Mouse (Mus musculus) kidney, embryonic 15.5 days (tissue): ENCODE measurements around the gene E130218I03Rik. TPM values are rescaled to one million over a fixed set of nuclear protein-coding genes. Genes with fewer than 3 reads are reported as not detected.
A peak's percentile ranks its signal among the peaks of the same experiment; 100 is the strongest.
"Not testable (repeated sequence)": the region's sequence is repeated elsewhere in the genome, so short reads cannot be mapped to it uniquely, and the experiment has no call there.

ENCODE experiments used
- ATAC-seq: fragments of 200-750 bp; cut with Nextera tagmentation; replicated peaks from 2 replicates; pipeline ENCODE4 v1.8.0; 2017; ENCODE audit warnings: moderate TSS enrichment; ENCODE audit not compliant: low FRiP score
- H3K27ac ChIP-seq: fragments of 300-500 bp; sonication (generic); 2 replicates; pipeline ENCODE4 v1.5.1; 2015; ENCODE audit warnings: mild to moderate bottlenecking, inconsistent platforms
- H3K27me3 ChIP-seq: fragments of 300-500 bp; sonication (generic); 2 replicates; pipeline ENCODE4 v1.6.1; 2015; ENCODE audit warnings: inconsistent platforms
- H3K36me3 ChIP-seq: fragments of 300-500 bp; sonication (generic); 2 replicates; pipeline ENCODE4 v1.6.1; 2015; ENCODE audit warnings: inconsistent platforms
- H3K4me1 ChIP-seq: fragments of 300-500 bp; sonication (generic); 2 replicates; pipeline ENCODE4 v1.6.1; 2015; ENCODE audit warnings: inconsistent platforms
- H3K4me2 ChIP-seq: fragments of 300-500 bp; sonication (generic); 2 replicates; pipeline ENCODE4 v1.6.1; 2015; ENCODE audit warnings: moderate library complexity, mild to moderate bottlenecking, inconsistent platforms
- H3K4me3 ChIP-seq: fragments of 300-500 bp; sonication (generic); replicated peaks from 2 replicates; pipeline ENCODE4 v1.5.1; 2015; ENCODE audit warnings: mild to moderate bottlenecking, inconsistent platforms
- H3K9ac ChIP-seq: fragments of 300-500 bp; sonication (generic); 2 replicates; pipeline ENCODE4 v1.6.1; 2015; ENCODE audit warnings: mild to moderate bottlenecking, inconsistent platforms
- H3K9me3 ChIP-seq: fragments of 300-500 bp; sonication (generic); replicated peaks from 2 replicates; pipeline ENCODE4 v1.6.1; 2016; ENCODE audit warnings: inconsistent platforms
- WGBS: fragments of 180-500 bp; shearing (Covaris S2); methylation state at CpG from one replicate; pipeline ENCODE4 v1.1.7; 2015; ENCODE audit warnings: mixed read lengths; 5-methylcytosine and 5-hydroxymethylcytosine counted together
- polyA plus RNA-seq: library from polyadenylated mRNA; unstranded; fragments of >200 nt; fragmentation: Nextera tagmentation; extraction: Ambion mirVana; gene quantifications from 2 replicates; pipeline ENCODE4 v1.2.1, GENCODE M21; 2015

Gene E130218I03Rik
- polyA plus RNA-seq, 1 experiment from 2014 or later, result 0.26 TPM

DNA sequence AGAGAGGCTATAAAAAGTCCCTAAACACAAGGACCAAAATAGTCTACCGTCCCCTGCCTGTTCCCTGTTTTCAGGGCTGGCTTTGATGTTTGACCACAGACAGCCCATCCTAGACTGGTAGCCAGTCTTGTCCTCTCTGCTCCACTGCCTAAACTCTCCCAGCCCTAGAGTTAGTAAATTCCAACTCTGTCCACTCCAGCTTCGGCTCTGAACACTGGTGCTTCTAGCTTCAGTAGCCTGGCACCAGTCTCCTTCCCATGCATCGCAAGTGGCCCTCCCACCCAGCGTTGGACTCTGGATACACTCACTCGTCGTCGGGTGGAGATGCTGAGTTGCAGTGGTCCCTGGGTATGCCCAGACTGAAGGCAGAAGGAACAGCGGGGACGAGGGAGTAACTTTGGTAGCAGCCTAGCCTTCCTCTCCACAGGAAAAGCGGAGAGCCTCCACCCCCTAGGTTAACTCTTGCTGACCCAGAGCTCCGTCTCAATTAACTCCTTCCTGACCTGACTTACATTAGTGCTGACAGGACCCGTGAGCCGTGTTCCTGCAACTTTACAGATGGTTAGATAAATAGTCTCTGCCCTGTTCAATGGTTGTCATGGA, 10.4 kb downstream of the E130218I03Rik start, which contains the start of gene Grrp1:
TSS of gene Grrp1 (minus strand) at position 385 of the 603 bp plus-strand sequence.
- Histone ChIP-seq H3K27ac (peak within 1 kb of the TSS; percentile 61), H3K4me3 (peak within 1 kb of the TSS; percentile 47), H3K9ac (peak within 1 kb of the TSS; percentile 30), H3K4me2 (peak within 1 kb of the TSS; percentile 86), H3K4me1 (peaks cover 91% of the 10 kb centered on the region), H3K27me3 (peaks cover 64% of the 10 kb centered on the region), H3K36me3 (no peaks in the 10 kb centered on the region), H3K9me3 (no peaks in the 10 kb centered on the region)
- ATAC-seq, result no peak
- 2% methylated on average over 13 of the region's 13 CpGs for WGBS

- no peak overlapping the region for H3K4me3 ChIP-seq
- H3K27ac ChIP-seq, result no peak overlapping the region
- 55% methylated on average over 3 of the region's 3 CpGs for WGBS
- no peaks in the 10 kb centered on the region for H3K36me3 ChIP-seq
- H3K27me3 ChIP-seq, result peaks cover 54% of the 10 kb centered on the region
- H3K4me2 ChIP-seq, result no peak overlapping the region
- H3K9me3 ChIP-seq, result no peaks in the 10 kb centered on the region
- peaks cover 86% of the 10 kb centered on the region for H3K4me1 ChIP-seq
- no peak for ATAC-seq
- H3K9ac ChIP-seq, result no peak overlapping the region
Observed at GRCm38 (mm10) chr4:134254835-134255234, 11.4 kb downstream of the E130218I03Rik start.

- Histone ChIP-seq H3K4me1 (peaks cover 75% of the 10 kb centered on the region), H3K4me3 (no peak overlapping the region), H3K9me3 (no peaks in the 10 kb centered on the region), H3K27me3 (peaks cover 44% of the 10 kb centered on the region), H3K9ac (no peak overlapping the region), H3K27ac (peak overlapping the region; percentile 78), H3K36me3 (no peaks in the 10 kb centered on the region), H3K4me2 (peak overlapping the region; percentile 15; the same call in 1 of the 2 replicates)
- 39% methylated on average over 4 of the region's 4 CpGs for WGBS
- ATAC-seq, result 0 out of 2 replicates have a peak, but pooled peaks have one; percentile 15
Observed at GRCm38 (mm10) chr4:134255854-134256253, 12.4 kb downstream of the E130218I03Rik start.

DNA sequence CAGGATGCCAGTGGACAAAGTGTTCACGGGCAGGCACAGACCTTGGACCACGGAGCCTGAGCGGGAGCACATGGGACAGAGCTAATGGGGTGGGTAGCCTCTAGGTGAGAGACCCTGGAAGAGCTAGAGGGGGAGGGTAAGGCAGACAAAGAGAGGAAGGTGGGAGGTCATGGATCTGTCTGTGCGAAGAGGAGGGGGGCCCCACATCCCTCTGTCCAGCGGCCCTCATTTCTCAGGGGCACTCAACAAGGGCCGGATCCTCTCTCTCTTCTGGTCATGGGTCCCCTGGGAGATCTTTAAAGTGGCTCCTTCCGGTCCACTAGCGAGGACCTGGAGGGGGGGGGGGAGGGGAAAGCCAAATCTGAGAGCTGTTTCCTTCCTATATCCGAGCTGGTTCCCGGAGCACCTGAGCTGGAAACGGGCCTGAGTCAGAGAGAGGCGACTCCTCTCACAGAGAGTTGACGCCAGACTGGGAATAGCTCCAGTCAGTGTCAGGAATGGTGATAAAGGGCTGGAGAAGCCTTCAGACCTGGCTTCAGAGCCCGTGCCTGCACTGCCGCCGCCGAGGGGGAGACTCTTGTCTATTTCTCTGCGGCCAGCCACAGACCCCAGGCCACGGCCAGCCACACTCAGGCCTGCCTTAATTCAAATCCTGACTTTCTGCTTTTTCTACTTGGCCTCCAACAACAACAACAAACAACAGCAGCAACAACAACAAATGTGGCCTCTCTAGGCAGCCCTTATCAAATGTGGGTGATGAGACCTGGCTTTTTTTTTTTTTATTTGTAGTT, 13.1 kb downstream of the E130218I03Rik start:
- Histone ChIP-seq H3K36me3 (no peaks in the 10 kb centered on the region), H3K4me3 (no peak overlapping the region), H3K27ac (peak overlapping the region; percentile 78), H3K9ac (peak overlapping the region; percentile 11; the same call in 1 of the 2 replicates), H3K4me2 (peak overlapping the region; percentile 15), H3K4me1 (peaks cover 68% of the 10 kb centered on the region), H3K9me3 (no peaks in the 10 kb centered on the region), H3K27me3 (peaks cover 37% of the 10 kb centered on the region)
- no peak for ATAC-seq
- 12% methylated on average over 19 of the region's 19 CpGs for WGBS

DNA sequence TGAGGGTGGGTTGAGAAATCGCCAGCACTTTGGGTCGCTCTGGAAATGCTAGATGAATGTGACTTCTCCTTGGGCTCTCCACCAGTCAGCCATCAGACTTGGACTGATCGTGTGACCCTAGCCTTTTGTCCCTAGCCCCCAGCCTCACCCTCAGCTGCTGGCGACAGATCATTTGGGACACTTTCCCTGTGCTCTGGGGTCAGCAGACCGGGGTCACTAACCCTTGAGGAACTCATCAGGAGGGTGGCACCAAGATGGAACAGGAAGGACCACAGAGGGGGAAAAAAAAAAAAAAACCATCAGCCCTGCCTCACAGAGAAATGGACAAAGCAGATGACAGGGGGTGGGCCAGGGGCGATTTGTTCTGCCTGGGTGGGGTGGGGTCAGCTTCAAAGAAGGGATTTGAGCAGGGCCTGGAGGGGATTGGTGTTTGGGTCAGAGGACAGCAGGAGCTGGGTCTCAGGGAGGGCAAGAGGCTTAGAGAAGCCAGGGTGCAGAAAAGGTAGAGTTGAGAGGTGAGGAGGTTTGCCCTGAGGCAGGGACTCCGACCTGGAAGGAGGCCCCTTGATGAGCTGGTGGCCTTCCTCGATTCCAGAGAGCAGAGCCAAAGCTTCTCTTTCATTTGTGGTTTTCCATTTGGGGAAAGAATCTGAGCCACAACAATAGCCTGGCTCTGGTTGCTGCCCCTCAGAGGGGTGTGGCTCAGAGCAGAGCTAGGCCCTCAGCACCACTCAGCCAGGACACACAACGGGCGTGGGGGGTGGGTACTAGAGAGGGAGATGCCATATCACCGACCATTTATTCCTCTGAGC, 13.9 kb downstream of the E130218I03Rik start:
- Histone ChIP-seq H3K27me3 (peaks cover 31% of the 10 kb centered on the region), H3K4me1 (peaks cover 60% of the 10 kb centered on the region), H3K4me3 (no peak overlapping the region), H3K9ac (no peak overlapping the region), H3K9me3 (no peaks in the 10 kb centered on the region), H3K4me2 (peak overlapping the region; percentile 15), H3K27ac (peak overlapping the region; percentile 78), H3K36me3 (no peaks in the 10 kb centered on the region)
- no peak for ATAC-seq
- 25% methylated on average over 11 of the region's 11 CpGs for whole genome bisulfite sequencing

DNA sequence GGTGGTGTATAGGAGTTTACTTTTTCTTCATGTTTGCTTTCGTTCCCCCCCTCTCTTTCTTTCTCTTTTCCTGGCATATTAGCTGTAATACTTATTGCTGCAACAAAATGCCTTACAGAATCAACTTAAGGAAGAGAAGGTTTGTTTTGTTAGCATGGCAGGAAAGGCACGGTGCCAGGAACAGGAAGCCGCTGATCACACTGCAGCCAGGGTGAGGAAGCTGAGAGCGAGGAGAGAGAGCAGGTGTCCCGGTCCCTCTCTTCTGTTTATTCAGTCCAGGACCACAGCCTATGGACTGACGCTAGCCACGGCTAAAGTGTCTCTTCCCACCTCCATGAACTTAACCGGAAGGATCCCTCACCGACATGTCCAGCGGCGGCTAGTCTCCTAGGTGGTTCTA, 14.9 kb downstream of the E130218I03Rik start:
- Histone ChIP-seq H3K9ac (no peak overlapping the region), H3K4me1 (peaks cover 50% of the 10 kb centered on the region), H3K4me3 (no peak overlapping the region), H3K36me3 (no peaks in the 10 kb centered on the region), H3K27me3 (peaks cover 21% of the 10 kb centered on the region), H3K27ac (peak overlapping the region; percentile 66; the same call in 1 of the 2 replicates), H3K9me3 (no peaks in the 10 kb centered on the region), H3K4me2 (no peak overlapping the region)
- no peak for ATAC-seq
- WGBS, result 45% methylated on average over 11 of the region's 11 CpGs

DNA sequence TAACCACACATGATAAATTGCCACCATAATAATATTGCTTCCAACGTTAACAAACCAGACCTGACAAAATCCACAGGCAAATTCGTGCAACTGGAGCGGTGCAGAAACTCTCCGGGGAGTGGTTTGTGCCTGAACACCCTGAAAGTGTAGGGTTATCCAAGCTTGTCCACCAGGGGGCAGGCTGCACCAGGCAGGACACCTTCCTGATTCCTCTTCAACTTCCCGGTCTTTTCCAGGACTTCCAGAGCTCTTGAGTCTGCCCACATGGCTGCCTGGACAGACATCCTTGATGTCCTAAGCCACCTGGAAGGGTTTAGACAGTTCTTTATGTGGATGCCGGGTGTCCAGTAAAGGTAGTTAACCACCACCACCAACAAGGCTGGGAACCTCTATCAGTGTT, 19.7 kb downstream of the E130218I03Rik start:
- H3K36me3 ChIP-seq, result no peaks in the 10 kb centered on the region
- H3K9ac ChIP-seq, result no peak overlapping the region
- no peak overlapping the region for H3K4me2 ChIP-seq
- H3K27ac ChIP-seq, result no peak overlapping the region
- 0 out of 2 replicates have a peak, but pooled peaks cover 4% of the 10 kb centered on the region for H3K9me3 ChIP-seq
- H3K4me1 ChIP-seq, result peaks cover 17% of the 10 kb centered on the region
- WGBS, result 34% methylated on average over 6 of the region's 6 CpGs
- 0 out of 2 replicates have a peak, but pooled peaks cover 2% of the 10 kb centered on the region for H3K27me3 ChIP-seq
- no peak overlapping the region for H3K4me3 ChIP-seq
- ATAC-seq, result no peak

- Histone ChIP-seq H3K27ac (peak overlapping the region; percentile 62), H3K27me3 (0 out of 2 replicates have a peak, but pooled peaks cover 2% of the 10 kb centered on the region), H3K4me3 (no peak overlapping the region), H3K4me2 (no peak overlapping the region), H3K4me1 (peaks cover 16% of the 10 kb centered on the region; the same call in 1 of the 2 replicates), H3K9ac (no peak overlapping the region), H3K9me3 (0 out of 2 replicates have a peak, but pooled peaks cover 4% of the 10 kb centered on the region), H3K36me3 (no peaks in the 10 kb centered on the region)
- ATAC-seq, result no peak
- WGBS, result 33% methylated on average over 9 of the region's 9 CpGs
Observed at GRCm38 (mm10) chr4:134265860-134266585, 22.6 kb downstream of the E130218I03Rik start.

DNA sequence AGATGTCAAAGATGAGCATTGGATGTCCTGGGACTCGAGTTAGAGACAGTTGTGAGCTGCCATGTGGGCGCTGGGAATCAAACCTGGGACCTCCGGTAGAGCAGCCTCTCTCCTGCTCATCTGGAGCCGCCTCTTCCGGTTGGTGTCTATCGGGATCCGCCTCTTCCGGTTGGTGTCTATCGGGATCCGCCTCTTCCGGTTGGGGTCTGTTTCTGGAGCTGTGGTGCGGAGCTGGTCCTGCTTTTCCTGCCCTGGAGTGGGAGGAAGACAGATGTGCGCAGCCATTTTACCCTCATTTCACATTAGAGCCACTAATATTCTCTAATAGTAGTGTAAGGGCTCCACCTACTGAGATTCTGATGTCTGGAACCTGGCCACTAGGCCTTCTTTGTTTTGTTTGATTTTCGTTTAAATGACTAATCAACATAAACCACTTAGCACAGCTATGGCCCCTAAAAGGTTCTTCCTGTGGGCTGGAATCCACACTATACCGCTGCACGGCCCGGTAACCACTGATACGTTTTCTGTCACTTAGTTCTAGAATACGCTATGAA, 24.7 kb downstream of the E130218I03Rik start:
- no peaks in the 10 kb centered on the region for H3K36me3 ChIP-seq
- 0 out of 2 replicates have a peak, but pooled peaks cover 4% of the 10 kb centered on the region for H3K9me3 ChIP-seq
- no peak overlapping the region for H3K27ac ChIP-seq
- WGBS, result 79% methylated on average over 19 of the region's 19 CpGs
- no peak overlapping the region for H3K9ac ChIP-seq
- H3K4me3 ChIP-seq, result no peak overlapping the region
- H3K4me1 ChIP-seq, result peaks cover 23% of the 10 kb centered on the region
- no peaks in the 10 kb centered on the region for H3K27me3 ChIP-seq
- H3K4me2 ChIP-seq, result no peak overlapping the region
- ATAC-seq, result no peak

DNA sequence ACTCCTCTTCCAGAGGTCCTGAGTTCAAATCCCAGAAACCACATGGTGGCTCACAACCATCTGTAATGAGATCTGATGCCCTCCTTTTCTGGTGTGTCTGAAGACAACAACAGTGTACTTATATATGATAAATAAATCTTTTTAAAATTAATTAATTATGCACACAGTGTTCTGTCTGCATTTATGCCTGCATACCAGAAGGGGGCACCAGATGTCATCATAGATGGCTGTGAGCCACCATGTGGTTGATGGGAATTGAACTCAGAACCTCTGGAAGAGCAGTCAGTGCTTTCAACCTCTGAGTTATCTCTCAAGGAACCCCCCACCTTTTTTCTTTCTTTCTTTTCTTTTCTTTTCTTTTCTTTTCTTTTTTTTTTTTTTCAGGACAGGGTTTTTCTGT, 26.2 kb downstream of the E130218I03Rik start:
- not testable (repeated sequence) for H3K9ac ChIP-seq, H3K36me3 ChIP-seq, H3K27me3 ChIP-seq, H3K4me3 ChIP-seq, ATAC-seq, H3K4me2 ChIP-seq, H3K27ac ChIP-seq, H3K9me3 ChIP-seq
- H3K4me1 ChIP-seq, result peaks cover 23% of the 10 kb centered on the region

- no peak for ATAC-seq
- Histone ChIP-seq H3K4me1 (peaks cover 10% of the 10 kb centered on the region), H3K4me2 (no peak overlapping the region), H3K36me3 (peaks cover 15% of the 10 kb centered on the region), H3K4me3 (no peak overlapping the region), H3K27ac (no peak overlapping the region), H3K9ac (no peak overlapping the region), H3K9me3 (no peaks in the 10 kb centered on the region), H3K27me3 (no peaks in the 10 kb centered on the region)
- WGBS, result 85% methylated on average over 7 of the region's 7 CpGs
Observed at GRCm38 (mm10) chr4:134271979-134272378, 28.5 kb downstream of the E130218I03Rik start.
